Mouse (Mus musculus) c-Kit-negative CD71-positive TER-119-positive erythroid progenitor cells, embryonic 14.5 days (primary cell): ENCODE results near the gene Plagl1.
"Not testable (repeated sequence)": the region's sequence is repeated elsewhere in the genome, so short reads cannot be mapped to it uniquely, and the experiment has no call there.

Experiments
- DNase-seq: peaks from one replicate; pipeline ENCODE4 v3.0.0-alpha.2; 2013; ENCODE audit warnings: low read depth, low spot score

The Plagl1 gene

GRCm38 (mm10) chr10:13060021-13060668 lies at the start of gene Plagl1:
Gene Plagl1, plus strand, starts transcription at chr10:13060504.
- no peak for DNase-seq

DNA sequence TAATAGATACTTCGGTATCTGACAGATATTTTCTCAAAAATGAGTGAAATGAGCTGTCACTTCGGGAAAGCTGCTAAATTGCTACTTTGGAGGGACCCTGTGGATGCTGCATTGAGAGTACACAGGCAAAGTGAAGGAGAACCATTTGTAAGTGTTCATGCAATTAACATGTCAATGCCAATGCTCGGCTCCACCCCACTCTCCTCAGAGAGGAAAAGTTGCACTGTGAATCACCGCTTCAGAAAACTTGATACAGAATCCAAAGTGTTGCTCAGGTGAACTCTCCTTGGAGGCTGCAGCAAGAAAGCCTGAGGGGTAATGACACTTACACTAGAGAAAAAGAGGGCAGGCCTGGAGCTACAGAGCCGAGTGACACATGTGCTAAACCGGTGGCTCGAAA lies 46.3 kb upstream of the Plagl1 start:
- no peak for DNase-seq

DNA sequence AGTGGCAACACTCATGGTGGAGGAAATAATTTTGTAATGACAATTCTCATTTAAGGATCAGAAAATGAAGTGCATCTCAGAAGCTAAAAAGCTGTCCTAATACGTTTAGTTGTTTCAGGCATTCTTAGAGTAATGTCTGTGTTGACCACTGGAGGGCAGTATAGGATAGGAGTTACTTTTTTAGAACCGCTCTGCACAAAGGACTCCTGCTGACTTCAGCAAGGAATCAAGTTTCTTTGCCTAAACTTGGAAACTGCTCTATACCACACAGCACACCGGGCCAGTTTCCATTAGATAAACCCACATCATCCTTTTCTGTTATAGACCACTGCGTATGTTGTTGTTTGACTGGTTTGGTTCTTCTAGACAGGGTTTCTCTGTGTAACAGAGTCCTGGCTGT lies 43.7 kb upstream of the Plagl1 start:
- DNase-seq: peak; percentile 24

DNA sequence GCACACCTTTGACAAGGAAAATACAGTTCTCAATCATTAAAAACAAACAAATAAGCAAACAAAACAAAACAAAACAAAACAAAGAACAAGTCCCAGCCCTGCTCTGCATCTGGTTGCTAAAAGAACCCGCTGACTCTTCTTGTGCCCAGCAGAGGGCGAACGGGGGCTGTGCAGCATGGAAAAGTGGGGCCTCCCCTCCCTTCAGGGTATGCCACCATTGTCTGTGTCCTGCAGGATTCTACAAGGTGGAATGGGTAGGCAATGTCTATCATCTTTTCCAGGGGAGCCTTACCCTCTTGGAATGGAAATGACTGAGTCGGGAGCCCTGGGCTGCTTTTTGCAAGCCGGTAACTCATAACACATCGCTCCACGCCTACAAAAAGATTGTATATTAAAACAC lies 41.8 kb upstream of the Plagl1 start:
- no peak for DNase-seq

GRCm38 (mm10) chr10:13019026-13019425 lies 41.3 kb upstream of the Plagl1 start:
- DNase-seq: no peak

DNA sequence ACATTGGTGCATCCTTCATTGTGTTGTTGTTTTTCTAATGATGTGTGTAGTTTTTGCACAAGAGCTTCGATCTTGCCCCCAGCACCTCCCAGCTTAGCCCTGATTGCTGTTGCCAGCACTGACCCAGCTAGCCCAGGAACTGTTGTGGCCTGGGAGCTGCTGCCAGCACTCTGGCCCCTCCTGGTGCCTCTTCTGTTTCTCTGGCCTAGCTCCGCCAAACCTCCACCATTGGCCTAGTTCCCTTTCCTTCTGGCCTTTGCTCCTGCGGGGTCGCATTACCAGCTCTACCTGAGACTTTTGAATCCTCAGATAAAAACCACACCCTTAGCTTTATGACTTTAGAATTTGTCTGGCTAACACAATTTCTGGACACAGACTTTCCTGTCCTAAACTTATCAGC lies 38.2 kb upstream of the Plagl1 start:
- no peak for DNase-seq

- not testable (repeated sequence) for DNase-seq
Observed at GRCm38 (mm10) chr10:13023985-13024384, 36.3 kb upstream of the Plagl1 start.

GRCm38 (mm10) chr10:13027702-13028101 lies 32.6 kb upstream of the Plagl1 start:
- no peak for DNase-seq

DNA sequence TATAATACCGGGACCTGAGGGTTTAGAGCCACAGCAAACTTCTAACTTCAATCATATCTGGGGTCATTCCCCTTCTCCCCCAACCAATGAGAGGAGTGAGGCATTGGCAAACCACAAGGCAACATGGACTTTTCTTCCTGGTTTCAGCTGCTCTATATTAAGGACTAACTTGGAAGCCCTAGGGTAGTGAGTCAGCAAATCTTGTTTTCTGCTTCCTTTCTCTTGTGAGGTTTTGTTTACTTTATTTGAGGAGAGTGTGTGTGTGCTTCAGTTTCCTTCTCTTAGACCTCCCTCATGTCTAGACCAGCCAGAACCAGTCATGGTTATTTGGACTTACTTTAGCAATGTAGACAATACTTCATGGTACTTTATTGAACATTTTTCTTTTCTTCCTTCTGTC lies 32.1 kb upstream of the Plagl1 start:
- no peak for DNase-seq

DNA sequence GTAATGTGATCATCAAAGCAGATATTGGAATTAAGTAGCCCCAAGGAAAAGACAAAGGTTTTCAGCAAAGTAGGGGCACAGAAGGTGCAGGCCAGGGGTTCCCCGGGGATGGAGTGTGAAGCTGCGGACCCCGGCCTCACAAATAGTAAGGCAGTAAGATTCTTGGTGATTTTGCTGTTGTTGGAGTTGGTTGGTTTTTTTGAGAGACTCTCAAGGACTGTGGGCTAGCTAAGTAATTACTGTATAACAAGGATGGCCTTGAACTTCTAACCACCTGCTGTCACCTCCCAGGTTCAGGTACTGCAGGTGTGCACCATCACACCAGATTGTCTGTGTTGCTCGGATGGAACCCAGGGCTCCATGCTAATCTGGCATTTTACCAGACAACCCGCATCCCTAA lies 30.9 kb upstream of the Plagl1 start:
- no peak for DNase-seq

- no peak for DNase-seq
Observed at GRCm38 (mm10) chr10:13035270-13035669, 25.0 kb upstream of the Plagl1 start.

DNA sequence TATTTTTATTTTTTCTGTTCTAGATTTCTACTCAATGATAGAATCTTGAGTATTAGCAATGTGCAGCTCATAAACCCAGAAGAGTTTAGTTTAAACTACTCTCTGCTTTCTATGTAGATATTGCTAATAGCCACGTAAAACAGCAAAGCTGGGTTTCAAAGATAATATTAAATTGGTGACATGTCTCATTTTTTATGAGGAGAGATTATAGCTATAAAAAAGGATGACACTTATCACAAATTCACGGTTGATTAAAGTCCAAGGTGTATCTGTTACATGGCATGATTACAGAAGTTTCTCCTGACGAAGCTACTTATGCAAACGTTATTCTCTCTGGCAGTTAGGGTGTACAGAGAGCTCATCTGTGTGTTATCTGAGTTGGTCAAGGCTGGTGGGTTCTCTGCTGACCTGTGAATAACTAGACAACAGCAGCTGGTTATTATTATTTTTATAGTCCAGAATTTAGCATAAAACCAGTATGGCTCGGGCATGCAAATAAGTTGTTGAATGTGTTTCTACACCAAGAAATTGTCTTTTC lies 20.6 kb upstream of the Plagl1 start:
- no peak for DNase-seq

DNA sequence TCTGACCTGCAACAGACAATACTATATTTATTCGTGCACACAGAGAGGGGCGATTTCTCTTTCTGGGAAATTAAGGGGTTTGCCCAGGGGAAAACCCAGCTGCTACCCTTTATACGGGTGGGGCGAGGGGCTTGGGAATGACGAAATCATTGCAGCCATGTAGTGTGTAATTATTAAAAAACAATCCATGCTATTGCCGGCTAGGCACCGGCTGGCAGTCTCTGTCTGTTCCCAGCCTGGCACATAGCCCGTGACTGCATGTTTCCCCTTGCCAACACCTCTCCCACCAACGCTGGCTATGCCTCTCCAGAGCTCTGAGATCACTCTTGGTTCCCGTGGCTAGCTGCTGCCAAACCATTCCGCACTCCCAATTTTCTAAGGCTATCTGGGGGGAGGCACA lies 15.6 kb upstream of the Plagl1 start:
- DNase-seq: no peak

DNA sequence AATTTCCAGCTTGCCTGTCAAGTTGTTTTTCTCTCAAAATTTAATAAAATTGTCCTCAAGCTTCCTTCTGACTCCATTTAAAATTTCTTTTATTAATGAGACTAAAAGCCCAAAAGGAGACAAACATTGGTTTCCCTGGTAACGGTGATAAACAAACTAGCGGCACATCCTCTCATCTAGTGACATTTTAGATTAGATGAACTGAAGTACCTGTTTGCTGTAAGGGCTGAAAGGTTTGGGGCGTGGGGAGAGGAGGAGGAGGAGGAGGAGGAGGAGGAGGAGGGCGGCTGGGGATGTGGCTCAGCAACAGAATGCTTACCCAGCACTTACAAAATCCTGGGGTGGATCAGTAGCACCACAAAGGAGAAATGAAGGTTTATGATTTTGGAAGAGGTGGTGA lies 12.5 kb upstream of the Plagl1 start:
- no peak for DNase-seq

DNA sequence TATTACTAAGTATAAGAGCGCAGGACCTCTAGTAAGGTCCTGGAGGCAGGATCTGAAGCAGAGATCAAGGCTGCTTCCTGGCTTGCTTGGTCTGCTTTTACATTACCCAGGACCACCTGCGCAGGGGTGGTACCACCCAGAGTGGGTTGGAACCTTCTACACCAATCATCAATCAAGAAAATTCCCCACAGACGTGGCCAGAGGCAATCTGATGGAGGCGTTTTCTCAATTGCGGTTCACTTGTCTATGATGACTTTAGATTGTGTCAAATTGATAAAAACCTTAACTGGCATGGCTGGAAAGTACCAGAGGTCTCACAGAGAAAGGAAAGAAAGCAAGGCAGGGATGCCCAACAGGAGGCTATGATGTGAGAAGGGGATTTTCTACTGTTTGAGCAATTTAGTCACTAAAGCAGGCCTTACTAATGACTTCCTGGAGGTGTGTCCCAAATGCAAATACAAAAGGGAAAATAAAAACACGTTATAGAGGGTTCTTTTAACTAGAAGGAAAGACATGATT lies 3.4 kb upstream of the Plagl1 start:
- no peak for DNase-seq

DNA sequence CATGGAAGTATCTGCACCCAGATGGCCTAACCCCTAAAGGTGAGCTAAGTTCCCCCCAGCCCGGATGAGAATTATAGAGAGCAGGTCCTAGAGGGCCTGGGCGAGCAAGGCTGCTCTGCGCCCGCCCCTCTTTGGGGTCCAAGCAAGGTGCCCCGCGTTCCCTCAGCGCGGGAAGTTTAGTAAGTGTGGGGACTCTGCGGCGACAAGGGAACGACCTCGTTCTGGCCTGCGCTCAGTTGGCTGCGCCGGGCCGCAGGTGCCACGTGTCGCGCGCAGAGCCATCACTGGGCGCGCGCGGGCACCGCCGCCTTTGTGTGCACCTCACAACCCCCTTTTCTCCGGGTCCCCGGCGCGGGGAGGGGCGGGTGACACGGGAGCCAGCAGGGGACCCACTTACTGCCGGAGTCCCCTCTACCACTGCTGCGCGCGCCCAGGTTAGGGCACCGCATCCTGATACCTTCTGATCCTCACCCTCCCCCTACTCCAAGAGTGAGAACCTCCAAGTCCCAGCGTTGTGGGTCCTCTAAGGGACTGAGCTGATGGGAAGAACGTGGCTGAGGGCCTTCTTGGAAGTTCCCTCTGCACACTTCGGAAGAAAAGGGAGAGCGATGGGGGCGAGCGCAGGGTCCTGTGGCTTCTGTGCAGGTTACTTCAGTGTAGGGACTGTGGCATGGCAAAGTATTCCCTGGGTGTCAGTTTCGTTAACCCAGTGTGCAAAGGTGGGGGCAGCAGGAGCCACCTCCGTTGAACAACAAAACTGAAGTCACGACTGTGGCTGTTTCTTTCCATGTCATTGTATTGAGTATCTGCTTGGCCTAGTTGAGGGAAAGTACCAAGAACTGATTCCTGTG lies 742 bp downstream of the Plagl1 start:
- DNase-seq: no peak

- no peak for DNase-seq
Observed at GRCm38 (mm10) chr10:13062373-13062772, 2.1 kb downstream of the Plagl1 start.

DNA sequence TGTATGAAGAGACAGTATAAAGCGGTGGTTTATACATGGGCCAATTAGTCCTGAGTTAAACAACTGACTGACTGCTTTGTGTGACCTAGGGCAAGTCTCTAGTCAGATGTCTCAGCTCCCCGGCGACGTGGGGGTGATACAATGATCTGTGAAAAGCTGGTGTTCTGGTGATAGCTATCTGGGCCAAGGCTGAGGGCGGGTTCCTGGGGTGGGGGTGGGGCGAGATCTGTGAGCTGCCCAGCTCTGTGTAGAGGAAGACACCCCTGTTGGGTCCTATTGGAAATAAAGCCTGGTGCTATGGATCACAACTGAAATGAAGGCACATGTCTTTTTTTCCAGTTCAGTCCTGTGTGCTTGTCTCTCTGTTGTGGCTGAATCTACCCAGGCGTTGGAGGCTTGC lies 3.2 kb downstream of the Plagl1 start:
- no peak for DNase-seq

DNA sequence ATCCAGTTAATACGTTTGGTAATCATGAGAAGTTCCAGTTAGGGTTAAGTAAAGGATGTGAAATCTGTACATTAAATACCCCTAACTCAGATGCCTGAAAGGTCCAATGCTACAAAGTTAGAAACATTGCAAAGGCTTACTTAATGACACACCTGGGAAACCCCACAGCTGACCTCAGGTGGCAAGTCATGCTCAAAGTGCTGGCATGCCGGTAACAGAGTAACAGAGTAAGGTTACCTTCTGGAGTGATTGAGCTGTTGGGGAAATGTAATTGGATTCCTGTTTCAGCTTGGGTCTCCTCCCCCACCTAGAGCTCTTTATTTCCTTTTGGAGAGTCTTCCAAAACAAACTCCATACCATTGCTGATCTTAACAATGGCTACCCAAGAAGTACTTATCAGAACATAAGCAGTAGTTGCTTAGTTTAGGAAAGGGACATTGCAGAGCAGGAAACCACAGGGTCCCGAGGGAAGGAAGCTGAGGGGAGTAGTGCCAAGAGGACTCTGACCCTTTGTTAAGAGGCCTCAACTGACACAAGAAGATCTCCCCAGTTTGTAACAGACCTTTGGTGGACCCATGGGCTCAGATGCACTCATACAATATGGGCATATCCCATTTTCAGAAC lies 4.9 kb downstream of the Plagl1 start:
- no peak for DNase-seq

- no peak for DNase-seq
Observed at GRCm38 (mm10) chr10:13071031-13071430, 10.7 kb downstream of the Plagl1 start.

GRCm38 (mm10) chr10:13076807-13077532 lies 16.7 kb downstream of the Plagl1 start:
- DNase-seq: no peak

DNA sequence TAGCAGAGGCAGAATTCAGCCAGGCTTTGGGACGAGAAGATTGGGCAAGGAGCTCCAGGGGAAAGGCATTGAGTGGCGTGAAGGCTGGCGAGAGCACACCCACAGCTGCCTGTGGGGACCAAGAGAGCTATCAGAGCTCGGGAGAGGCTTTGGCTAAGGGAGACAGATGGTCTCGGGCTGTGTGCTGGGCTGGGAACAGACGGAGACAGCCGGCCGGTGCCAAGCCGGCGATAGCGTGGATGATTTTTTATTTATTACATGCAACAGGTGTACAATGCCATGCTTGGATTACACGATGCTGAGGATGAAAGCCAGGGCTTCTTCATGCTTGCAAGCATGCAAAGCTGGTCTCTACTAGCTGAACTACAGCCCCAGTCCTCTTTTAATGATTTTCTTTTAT lies 22.2 kb downstream of the Plagl1 start:
- DNase-seq: no peak
